29 mouse cellular contexts compared by ENCODE assay signal in genomic region chr2:62422515-62423342, GRCm38 (mm10). TPM values are rescaled to one million over a fixed set of nuclear protein-coding genes. Genes with fewer than 3 reads are reported as not detected.
DNase-seq lines count a peak whose midpoint lies in the region; ATAC-seq and TF ChIP-seq lines count a peak whose summit lies in the region.
"Had no signal": no experiment of that assay in that cellular context is flagged by ENCODE, and none has a peak within 500 bp of the region (broad histone marks: within the 10 kb centered on the region; RNA-seq: fewer than 3 reads in every experiment).

No protein-coding gene starts in this region.

- H3K4me3 ChIP-seq in kidney, embryonic 16.5 days (ENCODE audit: low read length): no peak overlapping the region
- H3K4me3 ChIP-seq in limb, embryonic 14.5 days (replicated peaks; ENCODE audit: low read length): no peak overlapping the region
- H3K4me3 ChIP-seq: embryonic facial prominence, embryonic 15.5 days; forebrain, embryonic 13.5 days; layer of hippocampus, adult 2 months; left cerebral cortex, adult 2 months; limb, embryonic 15.5 days; liver, embryonic 13.5 days had no signal

- 81% methylated on average over 6 of the region's 6 CpGs for WGBS in kidney, embryonic 16.5 days
- 73% methylated on average over 6 of the region's 6 CpGs for WGBS in limb, embryonic 14.5 days

- DNase-seq in heart, adult 11 months: peak; percentile 79
- DNase-seq in heart, postnatal 14 days: no peak
- DNase-seq in kidney, adult 8-10 months: no peak
- peak; percentile 30 for DNase-seq in Muller cell, postnatal 12 days (ENCODE audit: inconsistent ontology term)
- no peak for DNase-seq in limb, embryonic 14.5 days (ENCODE audit: low spot score)
- DNase-seq in cerebellum, adult 18-20 months: no peak
- no peak for DNase-seq in testis, postnatal 10 days (ENCODE audit: low spot score)
- DNase-seq: adrenal gland, adult 8-10 months; cerebellum, adult 11 months; cerebellum, adult 9-11 months; gastrocnemius, postnatal 36 days; kidney, adult 18-20 months; kidney, postnatal 36 days; liver, embryonic 13.5 days; lung, adult 18-20 months; lung, postnatal 10 days; midbrain, embryonic 14.5 days; right cerebral cortex, postnatal 25 days; spleen, adult 18-20 months; thymus, adult 18-20 months; thymus, postnatal 36 days had no signal

- H3K4me2 ChIP-seq in kidney, embryonic 16.5 days (replicated peaks; ENCODE audit: low read depth, low read length): no peak overlapping the region
- H3K4me2 ChIP-seq in limb, embryonic 14.5 days (replicated peaks; ENCODE audit: low read depth, low read length, severe bottlenecking): no peak overlapping the region
- H3K4me2 ChIP-seq: embryonic facial prominence, embryonic 15.5 days; forebrain, embryonic 13.5 days; hindbrain, embryonic 14.5 days; limb, embryonic 15.5 days; liver, embryonic 13.5 days had no signal

- intact Hi-C loops in heart, postnatal 14 days (cut with DNase I): no loop called here

- H3K27me3 ChIP-seq in kidney, embryonic 16.5 days (ENCODE audit: insufficient read depth, low read length): no peaks in the 10 kb centered on the region
- H3K27me3 ChIP-seq in limb, embryonic 14.5 days (ENCODE audit: control insufficient read depth, insufficient read depth, low read length): no peaks in the 10 kb centered on the region
- H3K27me3 ChIP-seq: embryonic facial prominence, embryonic 15.5 days; forebrain, embryonic 13.5 days; limb, embryonic 15.5 days; liver, embryonic 13.5 days had no signal

- H3K4me1 ChIP-seq in kidney, embryonic 16.5 days (ENCODE audit: insufficient read depth, low read length): no peaks in the 10 kb centered on the region
- H3K4me1 ChIP-seq in limb, embryonic 14.5 days (ENCODE audit: control insufficient read depth, insufficient read depth, low read length): no peaks in the 10 kb centered on the region
- H3K4me1 ChIP-seq: forebrain, embryonic 13.5 days; limb, embryonic 15.5 days; liver, embryonic 13.5 days had no signal

- no peak overlapping the region for H3K9ac ChIP-seq in kidney, embryonic 16.5 days (replicated peaks; ENCODE audit: low read length)
- H3K9ac ChIP-seq in limb, embryonic 14.5 days (ENCODE audit: low read depth, low read length, severe bottlenecking): no peak overlapping the region
- H3K9ac ChIP-seq: embryonic facial prominence, embryonic 15.5 days; forebrain, embryonic 13.5 days; hindbrain, embryonic 14.5 days; limb, embryonic 15.5 days; liver, embryonic 13.5 days had no signal

- H3K9me3 ChIP-seq in kidney, embryonic 16.5 days (ENCODE audit: low read length): no peaks in the 10 kb centered on the region
- H3K9me3 ChIP-seq in limb, embryonic 14.5 days (ENCODE audit: control insufficient read depth, low read length): no peaks in the 10 kb centered on the region
- H3K9me3 ChIP-seq: embryonic facial prominence, embryonic 15.5 days; forebrain, embryonic 13.5 days; limb, embryonic 15.5 days; liver, embryonic 13.5 days had no signal

- 0 out of 2 replicates have a peak, but pooled peaks have one; percentile 4 for ATAC-seq in kidney, embryonic 16.5 days (ENCODE audit: low FRiP score, low TSS enrichment)
- ATAC-seq in limb, embryonic 14.5 days (ENCODE audit: low FRiP score, low read depth): no peak
- ATAC-seq: forebrain, embryonic 13.5 days had no signal

- peak overlapping the region; percentile 6; the same call in 1 of the 2 replicates for H3K27ac ChIP-seq in kidney, embryonic 16.5 days (ENCODE audit: low read length)
- H3K27ac ChIP-seq in limb, embryonic 14.5 days (replicated peaks; ENCODE audit: low read depth, low read length): peak overlapping the region; percentile 14; the same call in 1 of the 2 replicates
- H3K27ac ChIP-seq: embryonic facial prominence, embryonic 15.5 days; forebrain, embryonic 13.5 days; hindbrain, embryonic 14.5 days; layer of hippocampus, adult 2 months; left cerebral cortex, adult 2 months; liver, embryonic 13.5 days; macrophage had no signal

- no peak for TF ChIP-seq POLR2A in limb, embryonic 14.5 days (IDR thresholded peaks at IDR 0.05; ENCODE audit: borderline replicate concordance, extremely low read depth, insufficient read depth, insufficient read length)

- no peaks in the 10 kb centered on the region for H3K36me3 ChIP-seq in kidney, embryonic 16.5 days (ENCODE audit: insufficient read depth, low read length)
- no peaks in the 10 kb centered on the region for H3K36me3 ChIP-seq in limb, embryonic 14.5 days (ENCODE audit: control insufficient read depth, insufficient read depth, low read length)
- H3K36me3 ChIP-seq: embryonic facial prominence, embryonic 15.5 days; limb, embryonic 15.5 days; liver, embryonic 13.5 days had no signal

RNA-seq across cellular contexts. Expression of gene Dpp4, which starts 10.7 kb away (rescaled TPM):
- total RNA-seq in heart, postnatal 14 days (2021): 1 to 10 TPM; 7.2 to 8.2 TPM
- polyA plus RNA-seq in kidney, embryonic 16.5 days (2015; fragmentation: Nextera tagmentation; extraction: Ambion mirVana): 118 and 125 TPM in 2 replicates
- 1.9 and 3.8 TPM in 2 replicates for polyA plus RNA-seq in limb, embryonic 14.5 days (2012; rRNA removed)
- 4.3 and 7.0 TPM in 2 replicates for polyA plus RNA-seq in limb, embryonic 14.5 days (2014; fragmentation: Nextera tagmentation; extraction: Ambion mirVana)

Comparison
In these comparisons a context has a peak if more than half of its experiments do, and no peak if none do; other contexts are left out.
1. DNase-seq: peak in heart, adult 11 months (single experiment) and Muller cell, postnatal 12 days (single experiment); none in heart, postnatal 14 days (0 of 2), kidney, adult 8-10 months (0 of 2), limb, embryonic 14.5 days (single experiment), cerebellum, adult 18-20 months (0 of 2) and testis, postnatal 10 days (single experiment).
2. RNA of gene Dpp4, which starts 10.7 kb away (polyA plus RNA-seq): 118 to 125 TPM in kidney, embryonic 16.5 days; 1.9 to 7.0 TPM in limb, embryonic 14.5 days; every median in the first group is over 10 times any median in the second.